Mouse (Mus musculus): ENCODE measurements around the gene Sptbn4. TPM values are rescaled to one million over a fixed set of nuclear protein-coding genes. Genes with fewer than 3 reads are reported as not detected.

The Sptbn4 gene
- polyA plus RNA-seq, 1 experiment from 2014 or later = 0.45 TPM

- peak; percentile 91 for ATAC-seq (ENCODE audit: insufficient read depth, low FRiP score, low read depth)
- Histone ChIP-seq H3K4me2 (peak within 1 kb of the TSS; percentile 60), H3K4me3 (replicated peaks) (peak within 1 kb of the TSS; percentile 88), H3K27ac (peak within 1 kb of the TSS; percentile 97), H3K36me3 (peaks cover 10% of the 10 kb centered on the region), H3K4me1 (peaks cover 17% of the 10 kb centered on the region), H3K9ac (peak within 1 kb of the TSS; percentile 78), H3K27me3 (replicated peaks) (no peaks in the 10 kb centered on the region), H3K9me3 (no peaks in the 10 kb centered on the region)
- WGBS = under 1% methylated on average over 36 of the region's 36 CpGs
Measured at GRCm38 (mm10) chr7:27473156-27473834, 25.8 kb upstream of the Sptbn4 start, which contains the start of gene Sertad3. TSS of gene Sertad3 (plus strand) at chr7:27473768.

GRCm38 (mm10) chr7:27472596-27472995 lies 25.1 kb upstream of the Sptbn4 start:
- H3K36me3 ChIP-seq = peaks cover 8% of the 10 kb centered on the region
- peak overlapping the region; percentile 97 for H3K27ac ChIP-seq
- no peaks in the 10 kb centered on the region for H3K27me3 ChIP-seq (replicated peaks)
- no peak overlapping the region for H3K9ac ChIP-seq
- no peak for ATAC-seq (ENCODE audit: insufficient read depth, low FRiP score, low read depth)
- peak overlapping the region; percentile 60 for H3K4me2 ChIP-seq
- WGBS = 21% methylated on average over 7 of the region's 7 CpGs
- no peaks in the 10 kb centered on the region for H3K9me3 ChIP-seq
- H3K4me1 ChIP-seq = peaks cover 13% of the 10 kb centered on the region; the same call in 1 of the 2 replicates
- H3K4me3 ChIP-seq (replicated peaks) = peak overlapping the region; percentile 88

GRCm38 (mm10) chr7:27471390-27472120 lies 24.1 kb upstream of the Sptbn4 start:
- WGBS = 89% methylated on average over 11 of the region's 11 CpGs
- Histone ChIP-seq H3K4me1 (peaks cover 12% of the 10 kb centered on the region; the same call in 1 of the 2 replicates), H3K9ac (no peak overlapping the region), H3K4me2 (no peak overlapping the region), H3K36me3 (peaks cover 3% of the 10 kb centered on the region; the same call in 1 of the 2 replicates), H3K27me3 (replicated peaks) (no peaks in the 10 kb centered on the region), H3K9me3 (no peaks in the 10 kb centered on the region), H3K27ac (0 out of 2 replicates have a peak overlapping the region, but pooled peaks have one; percentile 97), H3K4me3 (replicated peaks) (no peak overlapping the region)
- ATAC-seq (ENCODE audit: insufficient read depth, low FRiP score, low read depth) = no peak

- H3K27me3 ChIP-seq (replicated peaks) = no peaks in the 10 kb centered on the region
- no peak for ATAC-seq (ENCODE audit: insufficient read depth, low FRiP score, low read depth)
- H3K9ac ChIP-seq = no peak overlapping the region
- no peaks in the 10 kb centered on the region for H3K36me3 ChIP-seq
- WGBS = 27% methylated on average over 4 of the region's 4 CpGs
- no peak overlapping the region for H3K4me3 ChIP-seq (replicated peaks)
- H3K27ac ChIP-seq = no peak overlapping the region
- H3K4me1 ChIP-seq = no peaks in the 10 kb centered on the region
- H3K9me3 ChIP-seq = no peaks in the 10 kb centered on the region
- H3K4me2 ChIP-seq = no peak overlapping the region
Measured at GRCm38 (mm10) chr7:27467648-27468047, 20.2 kb upstream of the Sptbn4 start.

- 70% methylated on average over 6 of the region's 6 CpGs for WGBS
- Histone ChIP-seq H3K27ac (no peak overlapping the region), H3K4me3 (replicated peaks) (no peak overlapping the region), H3K4me2 (no peak overlapping the region), H3K27me3 (replicated peaks) (no peaks in the 10 kb centered on the region), H3K9ac (no peak overlapping the region), H3K9me3 (no peaks in the 10 kb centered on the region), H3K36me3 (no peaks in the 10 kb centered on the region), H3K4me1 (no peaks in the 10 kb centered on the region)
- no peak for ATAC-seq (ENCODE audit: insufficient read depth, low FRiP score, low read depth)
Measured at GRCm38 (mm10) chr7:27460477-27460876, 13.0 kb upstream of the Sptbn4 start.

- Histone ChIP-seq H3K9ac (no peak overlapping the region), H3K27ac (no peak overlapping the region), H3K27me3 (replicated peaks) (no peaks in the 10 kb centered on the region), H3K4me3 (replicated peaks) (no peak overlapping the region), H3K9me3 (no peaks in the 10 kb centered on the region), H3K4me1 (no peaks in the 10 kb centered on the region), H3K36me3 (no peaks in the 10 kb centered on the region), H3K4me2 (no peak overlapping the region)
- no peak; the same call in 1 of the 2 replicates for ATAC-seq (ENCODE audit: insufficient read depth, low FRiP score, low read depth)
- WGBS = 84% methylated on average over 5 of the region's 5 CpGs
Measured at GRCm38 (mm10) chr7:27459640-27460039, 12.2 kb upstream of the Sptbn4 start.

- no peak overlapping the region for H3K4me2 ChIP-seq
- H3K9me3 ChIP-seq = no peaks in the 10 kb centered on the region
- H3K27me3 ChIP-seq (replicated peaks) = no peaks in the 10 kb centered on the region
- H3K27ac ChIP-seq = no peak overlapping the region
- H3K9ac ChIP-seq = no peak overlapping the region
- H3K4me1 ChIP-seq = no peaks in the 10 kb centered on the region
- H3K36me3 ChIP-seq = no peaks in the 10 kb centered on the region
- no peak for ATAC-seq (ENCODE audit: insufficient read depth, low FRiP score, low read depth)
- no peak overlapping the region for H3K4me3 ChIP-seq (replicated peaks)
- 86% methylated on average over 4 of the region's 4 CpGs for WGBS
Measured at GRCm38 (mm10) chr7:27458614-27459013, 11.1 kb upstream of the Sptbn4 start.

GRCm38 (mm10) chr7:27455273-27455672 lies 7.8 kb upstream of the Sptbn4 start:
- no peaks in the 10 kb centered on the region for H3K27me3 ChIP-seq (replicated peaks)
- no peaks in the 10 kb centered on the region for H3K36me3 ChIP-seq
- no peak for ATAC-seq (ENCODE audit: insufficient read depth, low FRiP score, low read depth)
- no peak overlapping the region for H3K27ac ChIP-seq
- no peak overlapping the region for H3K4me3 ChIP-seq (replicated peaks)
- no peak overlapping the region for H3K9ac ChIP-seq
- no peaks in the 10 kb centered on the region for H3K9me3 ChIP-seq
- no peaks in the 10 kb centered on the region for H3K4me1 ChIP-seq
- no peak overlapping the region for H3K4me2 ChIP-seq
- WGBS = 81% methylated on average over 3 of the region's 3 CpGs

- H3K27ac ChIP-seq = no peak overlapping the region
- no peaks in the 10 kb centered on the region for H3K36me3 ChIP-seq
- no peaks in the 10 kb centered on the region for H3K9me3 ChIP-seq
- WGBS = 64% methylated on average over 10 of the region's 10 CpGs
- H3K4me2 ChIP-seq = no peak overlapping the region
- no peaks in the 10 kb centered on the region for H3K4me1 ChIP-seq
- no peak overlapping the region for H3K4me3 ChIP-seq (replicated peaks)
- no peak overlapping the region for H3K9ac ChIP-seq
- ATAC-seq (ENCODE audit: insufficient read depth, low FRiP score, low read depth) = peak; percentile 57; the same call in 1 of the 2 replicates
- H3K27me3 ChIP-seq (replicated peaks) = no peaks in the 10 kb centered on the region
Measured at GRCm38 (mm10) chr7:27454461-27455121, 7.1 kb upstream of the Sptbn4 start.

- Histone ChIP-seq H3K27me3 (replicated peaks) (peaks cover 2% of the 10 kb centered on the region; the same call in 1 of the 2 replicates), H3K9ac (no peak overlapping the region), H3K4me1 (peaks cover 8% of the 10 kb centered on the region; the same call in 1 of the 2 replicates), H3K9me3 (no peaks in the 10 kb centered on the region), H3K27ac (no peak overlapping the region), H3K4me3 (replicated peaks) (no peak overlapping the region), H3K36me3 (no peaks in the 10 kb centered on the region), H3K4me2 (no peak overlapping the region)
- 58% methylated on average over 13 of the region's 13 CpGs for WGBS
- ATAC-seq (ENCODE audit: insufficient read depth, low FRiP score, low read depth) = no peak
Measured at GRCm38 (mm10) chr7:27452206-27452770, 4.8 kb upstream of the Sptbn4 start.

GRCm38 (mm10) chr7:27451359-27451758 lies 3.9 kb upstream of the Sptbn4 start:
- H3K36me3 ChIP-seq = no peaks in the 10 kb centered on the region
- H3K4me2 ChIP-seq = no peak overlapping the region
- 91% methylated on average over 2 of the region's 2 CpGs for WGBS
- no peak overlapping the region for H3K4me3 ChIP-seq (replicated peaks)
- H3K27ac ChIP-seq = no peak overlapping the region
- ATAC-seq (ENCODE audit: insufficient read depth, low FRiP score, low read depth) = no peak
- no peak overlapping the region for H3K9ac ChIP-seq
- peaks cover 13% of the 10 kb centered on the region for H3K4me1 ChIP-seq
- H3K27me3 ChIP-seq (replicated peaks) = peaks cover 9% of the 10 kb centered on the region
- H3K9me3 ChIP-seq = no peaks in the 10 kb centered on the region
